Mouse (Mus musculus): Measurements from ENCODE around the gene Cldn3.
"Not testable (repeated sequence)": the region's sequence is repeated elsewhere in the genome, so short reads cannot be mapped to it uniquely, and the experiment has no call there.

The Cldn3 gene

DNA sequence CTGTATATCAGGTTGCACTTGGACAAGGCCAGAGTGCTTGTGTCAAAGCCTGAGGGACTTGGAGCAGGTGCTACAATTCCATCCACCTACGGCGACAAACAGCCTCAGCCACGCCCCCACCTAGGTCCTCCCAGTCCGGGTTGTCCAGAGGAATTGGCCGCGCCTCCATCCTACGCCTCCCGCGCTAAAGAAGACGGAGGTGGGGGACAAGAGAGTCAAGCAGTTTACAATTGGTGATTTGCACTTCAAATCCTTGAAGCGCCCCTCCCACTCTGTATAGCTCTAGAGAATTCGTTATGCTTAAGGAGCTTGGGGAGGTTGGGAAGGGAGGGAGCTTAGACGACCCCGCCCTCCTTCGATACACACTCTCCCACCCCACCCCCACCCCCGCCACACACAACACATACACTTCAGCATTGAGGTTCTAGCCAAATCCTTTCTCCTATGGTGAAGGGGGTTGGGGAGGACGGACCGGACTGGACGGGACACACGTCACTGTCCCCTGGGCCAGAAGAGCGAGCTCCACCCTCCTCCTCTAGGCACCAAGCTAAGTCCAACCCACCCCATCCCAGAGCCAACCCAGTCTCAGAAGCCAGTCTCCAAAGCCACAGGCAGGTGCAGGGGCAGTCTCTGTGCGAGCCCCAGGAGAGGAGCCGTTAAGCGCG is at the start of gene Cldn3:
Gene Cldn3, plus strand, starts transcription at position 582 of the 665 bp plus-strand sequence.
- no peak for DNase-seq (ENCODE audit: low spot score)

DNA sequence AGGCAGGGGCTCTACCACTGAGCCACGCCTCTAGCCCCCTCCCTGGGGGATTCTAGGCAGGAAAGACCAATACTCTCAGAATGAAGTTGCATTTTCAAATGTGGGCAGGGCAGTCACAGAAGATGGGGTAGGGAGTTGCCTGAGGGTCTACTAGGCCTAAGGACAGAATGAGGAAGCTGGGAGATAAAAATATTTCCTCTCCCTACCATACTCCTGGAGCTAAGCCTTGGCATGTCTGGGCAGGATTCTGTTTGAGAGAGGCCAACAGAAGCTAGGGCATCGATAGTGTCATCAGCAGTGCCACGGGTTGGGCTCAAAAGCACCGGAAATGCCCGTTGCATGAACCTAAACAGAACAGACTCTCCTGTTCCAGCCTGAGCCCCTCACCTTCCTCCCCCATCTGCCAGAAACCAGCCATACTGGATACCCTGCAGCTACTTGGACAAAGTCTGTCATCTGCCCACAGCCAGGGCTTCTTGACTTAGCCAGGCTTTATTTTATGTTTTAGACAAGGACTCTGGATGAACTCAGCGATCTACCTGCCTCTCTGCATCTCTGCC is 49.3 kb upstream of the Cldn3 start:
- no peak for DNase-seq (ENCODE audit: low spot score)

DNA sequence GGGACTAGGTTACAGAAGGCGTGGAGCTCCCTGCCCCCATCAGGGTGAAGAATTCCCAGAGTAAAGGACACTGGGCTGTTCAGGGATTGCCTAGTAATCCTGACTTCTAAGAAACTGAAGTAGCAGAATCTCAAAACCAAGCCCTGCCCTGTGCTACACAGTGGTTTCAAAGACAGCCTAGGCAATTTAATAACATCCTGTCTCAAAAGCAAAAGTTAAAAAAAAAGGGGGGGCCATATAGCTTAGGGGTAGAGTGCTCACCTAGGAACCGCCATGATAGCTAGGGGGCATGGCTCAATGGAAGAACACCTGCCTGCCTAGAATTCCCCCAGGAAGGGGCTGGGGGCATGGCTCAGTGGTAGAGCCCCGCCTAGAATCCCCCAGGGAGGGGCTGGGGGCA is 46.9 kb upstream of the Cldn3 start:
- DNase-seq (ENCODE audit: low spot score), result no peak

DNA sequence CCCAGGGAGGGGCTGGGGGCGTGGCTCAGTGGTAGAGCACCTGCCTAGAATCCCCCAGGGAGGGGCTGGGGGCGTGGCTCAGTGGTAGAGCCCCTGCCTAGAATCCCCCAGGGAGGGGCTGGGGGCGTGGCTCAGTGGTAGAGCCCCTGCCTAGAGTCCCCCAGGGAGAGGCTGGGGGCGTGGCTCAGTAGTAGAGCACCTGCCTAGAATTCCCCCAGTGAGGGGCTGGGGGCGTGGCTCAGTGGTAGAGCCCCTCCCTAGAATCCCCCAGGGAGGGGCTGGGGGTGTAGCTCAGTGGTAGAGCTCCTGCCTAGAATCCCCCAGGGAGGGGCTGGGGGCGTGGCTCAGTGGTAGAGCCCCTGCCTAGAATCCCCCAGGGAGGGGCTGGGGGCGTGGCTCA is 46.5 kb upstream of the Cldn3 start:
- not testable (repeated sequence) for DNase-seq (ENCODE audit: low spot score)

DNA sequence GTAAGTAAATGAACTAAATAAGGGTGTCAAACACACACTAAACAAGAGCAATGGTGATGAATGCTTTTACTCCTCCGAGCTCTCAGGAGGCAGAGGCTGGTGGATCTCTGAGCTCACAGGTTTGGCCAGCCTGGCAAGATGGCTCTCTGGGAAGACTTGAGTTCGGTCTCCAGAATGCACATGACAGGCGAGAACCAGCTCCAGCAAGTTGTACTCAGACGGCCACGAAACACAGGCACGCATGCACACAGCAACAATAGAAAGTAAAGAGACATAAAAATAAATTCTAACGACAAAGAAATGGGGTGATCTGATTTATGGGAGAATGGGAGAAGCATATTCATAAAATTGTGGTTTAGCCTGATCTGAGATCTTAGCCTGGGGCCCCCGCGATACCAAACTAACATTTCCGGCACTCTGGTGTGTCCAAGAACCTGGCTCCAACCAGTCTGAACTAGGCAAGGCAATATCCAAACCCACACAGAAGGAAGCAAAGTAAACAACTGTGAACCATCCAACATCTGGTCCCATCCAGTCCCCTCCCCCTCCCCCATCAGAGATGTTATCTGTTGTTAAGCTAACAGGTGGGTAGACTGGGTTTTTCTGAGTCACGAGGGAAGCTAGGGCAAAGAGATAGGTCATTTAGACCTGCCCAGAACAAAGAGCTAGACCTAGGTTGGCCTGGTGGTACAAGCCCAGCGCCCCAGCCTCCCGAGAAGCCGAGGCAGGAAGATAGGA is 44.4 kb upstream of the Cldn3 start:
- DNase-seq (ENCODE audit: low spot score), result no peak

DNA sequence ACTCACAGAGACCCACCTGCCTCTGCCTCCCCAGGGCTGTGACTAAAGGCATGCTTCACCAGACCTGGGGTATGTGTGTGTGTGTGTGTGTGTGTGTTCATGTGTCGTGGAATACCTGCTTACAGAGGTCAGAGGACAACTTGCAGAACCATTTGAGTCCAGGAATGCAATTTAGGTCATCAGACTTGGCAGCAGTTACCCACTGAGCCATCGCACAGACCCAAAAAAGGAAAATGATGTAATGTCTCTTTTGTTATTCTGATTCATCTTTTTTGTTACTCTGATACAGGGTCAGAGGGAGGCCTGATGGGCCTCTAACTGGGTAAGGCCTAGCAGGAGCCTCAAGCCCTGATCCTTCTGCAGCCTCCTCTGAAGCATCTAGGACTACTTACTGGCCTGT is 43.3 kb upstream of the Cldn3 start:
- DNase-seq (ENCODE audit: low spot score), result no peak

DNA sequence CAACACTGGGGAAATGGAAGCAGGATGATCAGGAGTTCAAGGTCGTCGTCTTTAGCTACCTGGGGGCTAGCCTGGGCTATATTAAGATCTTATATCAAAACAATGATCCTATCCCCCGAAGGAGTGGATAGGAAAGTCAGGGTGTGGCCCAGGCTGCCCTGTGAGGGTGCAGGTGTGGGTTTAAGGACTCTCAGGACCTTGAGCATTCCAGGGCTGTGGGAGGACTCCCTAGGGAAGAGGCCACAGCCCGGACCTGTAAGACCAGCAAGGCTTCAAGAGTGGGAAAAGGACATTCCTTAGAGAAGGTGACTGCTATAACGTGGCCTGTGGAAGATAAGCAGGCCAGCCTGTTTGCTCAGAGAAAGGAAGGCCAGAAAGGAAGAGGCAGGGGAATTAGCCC is 41.8 kb upstream of the Cldn3 start:
- DNase-seq (ENCODE audit: low spot score), result no peak

DNA sequence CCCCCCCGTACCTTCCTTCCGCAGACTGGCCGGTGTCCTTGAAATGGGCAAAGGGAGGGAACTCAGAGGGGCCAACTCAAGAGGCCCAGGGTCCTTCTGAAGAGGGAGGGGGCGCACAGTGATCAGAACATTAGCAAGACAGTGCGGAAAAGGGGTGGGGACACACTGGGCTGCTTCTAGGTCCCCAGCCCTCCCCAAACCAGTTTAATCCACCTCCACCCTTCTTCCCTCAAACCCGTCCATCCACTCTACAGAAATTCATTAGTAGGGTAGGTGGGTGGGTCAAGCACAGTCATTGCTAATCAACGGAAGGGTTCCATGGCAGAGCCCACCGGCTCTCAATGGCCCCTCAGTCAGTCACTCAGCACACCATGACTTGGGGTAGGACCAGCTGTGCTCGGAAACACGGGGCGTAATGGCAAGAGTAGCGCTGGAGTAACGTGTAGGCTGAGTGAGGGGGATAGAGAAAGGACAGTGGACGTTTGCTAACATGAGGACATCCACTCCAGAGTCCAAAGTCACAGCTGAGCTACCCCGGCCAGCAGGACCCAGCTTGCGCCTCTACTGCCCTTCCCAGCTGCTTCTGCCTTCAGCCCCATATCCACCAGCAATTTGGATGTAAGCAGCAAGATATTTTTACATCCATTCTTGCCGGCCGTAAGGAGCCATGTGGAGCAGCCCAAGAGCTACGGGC is 40.6 kb upstream of the Cldn3 start:
- no peak for DNase-seq (ENCODE audit: low spot score)

DNA sequence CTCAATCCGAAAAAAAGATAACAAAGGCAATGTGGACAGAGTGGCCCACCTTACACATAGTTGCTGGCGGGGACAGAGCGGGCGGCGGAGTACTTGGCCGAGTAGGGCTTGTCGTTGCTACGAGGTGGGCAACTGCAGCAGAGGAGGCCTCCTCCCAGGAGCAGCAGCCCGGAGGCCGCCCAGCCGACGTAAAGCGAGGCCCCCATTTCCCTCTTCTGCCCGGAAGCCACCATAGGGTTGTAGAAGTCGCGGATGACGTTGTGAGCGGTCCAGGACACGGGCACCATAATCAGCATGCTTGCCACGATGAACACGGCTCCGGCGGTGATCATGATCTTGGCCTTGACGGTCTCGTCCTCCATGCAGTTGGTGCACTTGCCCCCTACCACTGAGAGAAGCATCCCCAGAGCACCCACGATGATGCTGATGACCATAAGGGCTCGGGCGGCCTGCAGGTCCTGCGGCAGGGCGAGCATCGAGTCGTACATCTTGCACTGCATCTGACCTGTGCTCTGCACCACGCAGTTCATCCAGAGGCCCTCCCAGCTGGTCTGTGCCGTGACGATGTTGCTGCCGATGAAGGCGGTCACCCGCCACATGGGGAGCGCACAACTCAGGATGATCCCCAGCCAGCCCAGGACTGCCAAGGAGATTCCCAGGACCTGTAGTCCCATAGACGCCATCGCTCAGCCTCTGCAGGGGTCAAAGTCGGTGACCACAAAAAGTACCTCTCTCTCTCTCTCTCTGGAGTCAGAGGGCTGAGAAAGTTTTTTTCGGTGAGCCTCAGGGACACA is 39.8 kb upstream of the Cldn3 start:
- DNase-seq (ENCODE audit: low spot score), result no peak

DNA sequence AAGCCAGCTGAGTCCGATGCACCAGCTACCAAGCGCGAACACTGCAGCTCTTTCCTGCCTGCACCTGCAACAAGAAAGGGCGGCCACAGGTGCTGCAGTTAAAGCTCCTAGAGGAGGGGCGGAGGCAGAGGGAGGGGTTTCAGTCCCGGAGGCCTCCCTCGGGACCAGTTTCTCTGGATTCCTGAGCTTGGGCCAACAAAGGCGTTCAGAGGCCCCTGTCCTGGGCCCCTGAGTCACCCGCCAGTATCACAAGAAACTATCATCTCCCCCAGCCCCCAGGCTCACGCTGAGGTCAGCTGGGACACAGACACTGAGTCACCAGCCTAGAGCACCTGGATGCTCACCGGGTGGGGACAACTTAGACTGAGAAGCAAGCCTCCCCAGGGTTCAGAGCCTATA is 39.2 kb upstream of the Cldn3 start, which contains the start of gene Cldn4:
Gene Cldn4, minus strand, starts transcription at position 78 of the 399 bp plus-strand sequence.
- DNase-seq (ENCODE audit: low spot score), result no peak

DNA sequence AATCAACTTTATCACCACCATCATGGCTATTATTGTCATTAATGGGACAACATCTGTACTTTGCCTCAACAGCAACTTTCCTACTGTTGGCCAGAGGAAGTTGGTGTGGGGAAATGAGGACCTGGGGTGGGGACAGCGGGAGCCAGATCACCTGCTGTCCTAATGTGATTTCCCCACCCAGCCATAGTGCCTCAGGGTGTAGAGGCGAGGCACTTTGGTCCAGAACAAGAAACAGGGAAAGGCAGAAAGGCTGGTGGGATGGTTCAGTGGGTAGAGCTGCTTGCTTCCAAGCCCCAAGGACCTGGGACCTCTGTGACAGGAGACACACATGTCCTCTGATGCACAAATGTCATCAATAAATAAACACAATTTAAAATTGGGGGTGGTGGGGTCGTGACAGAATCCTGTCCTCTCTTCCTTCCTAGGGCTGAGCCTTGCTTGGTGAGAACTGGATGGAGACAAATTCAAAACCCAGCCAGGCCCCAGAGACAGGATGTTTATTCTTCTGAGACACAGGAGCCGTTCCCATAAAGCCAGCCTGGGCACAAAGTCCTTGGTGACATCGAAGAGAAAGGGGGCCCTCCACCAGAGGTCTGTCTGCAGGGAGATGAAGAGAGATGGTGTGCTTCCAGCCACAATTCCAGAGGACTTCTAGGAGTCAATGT is 38.5 kb upstream of the Cldn3 start:
- DNase-seq (ENCODE audit: low spot score), result no peak

DNA sequence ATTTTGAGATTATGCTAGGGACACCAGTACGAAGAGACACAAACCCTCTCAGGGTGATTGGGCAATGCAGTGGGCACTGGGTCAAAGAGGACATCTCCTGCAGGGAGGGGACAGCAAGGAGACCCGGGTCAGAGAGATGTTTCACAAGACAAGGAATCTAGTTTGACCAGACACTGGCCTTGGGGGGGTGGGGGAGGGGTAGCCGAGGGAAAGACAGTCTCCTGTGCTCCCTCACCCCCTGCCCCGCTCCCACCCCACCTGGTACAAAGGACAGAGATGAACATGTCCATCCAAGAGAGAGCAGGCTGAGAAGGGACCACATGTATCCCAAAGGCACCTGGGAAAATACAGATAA is 38.0 kb upstream of the Cldn3 start:
- no peak for DNase-seq (ENCODE audit: low spot score)

DNA sequence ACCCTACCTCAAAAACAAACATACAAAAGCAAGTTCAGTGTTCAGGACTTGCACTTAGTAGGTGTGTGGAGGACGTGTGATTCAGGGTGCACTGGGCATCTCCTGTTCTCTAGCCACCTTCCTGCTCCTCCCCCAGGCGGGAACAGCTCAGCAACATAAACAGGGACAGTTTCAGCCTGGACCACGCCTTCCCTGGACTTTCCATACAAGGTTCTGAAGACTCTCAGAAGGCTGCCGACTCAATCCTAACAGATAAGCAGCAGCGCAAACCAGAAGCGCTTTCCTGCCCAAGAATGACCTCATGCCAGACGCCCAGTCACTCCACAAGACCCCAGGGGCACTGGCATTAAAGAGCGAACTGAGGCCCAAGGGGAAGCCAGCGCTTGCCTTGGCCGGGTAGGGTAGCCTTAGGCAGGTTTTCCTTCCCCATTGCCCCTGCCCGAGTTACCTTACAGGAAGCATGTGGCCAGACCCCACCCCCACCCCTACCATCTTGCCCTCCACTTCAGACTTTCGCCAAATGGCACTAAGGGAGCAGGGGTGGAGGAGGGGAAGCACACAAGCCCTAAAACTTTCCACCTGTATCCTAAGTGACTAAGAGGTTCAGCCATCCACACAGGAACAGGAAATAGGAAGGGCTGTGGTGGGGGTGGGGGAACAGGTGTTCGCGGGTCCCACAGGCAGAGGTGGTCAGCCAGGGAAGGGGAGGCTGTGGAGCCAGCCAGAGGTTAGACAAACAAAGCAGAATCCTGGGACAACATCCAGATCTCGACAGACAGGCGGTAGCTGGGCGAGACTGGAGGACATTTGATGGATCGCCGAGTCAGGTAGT is 34.7 kb upstream of the Cldn3 start:
- DNase-seq (ENCODE audit: low spot score), result no peak

DNA sequence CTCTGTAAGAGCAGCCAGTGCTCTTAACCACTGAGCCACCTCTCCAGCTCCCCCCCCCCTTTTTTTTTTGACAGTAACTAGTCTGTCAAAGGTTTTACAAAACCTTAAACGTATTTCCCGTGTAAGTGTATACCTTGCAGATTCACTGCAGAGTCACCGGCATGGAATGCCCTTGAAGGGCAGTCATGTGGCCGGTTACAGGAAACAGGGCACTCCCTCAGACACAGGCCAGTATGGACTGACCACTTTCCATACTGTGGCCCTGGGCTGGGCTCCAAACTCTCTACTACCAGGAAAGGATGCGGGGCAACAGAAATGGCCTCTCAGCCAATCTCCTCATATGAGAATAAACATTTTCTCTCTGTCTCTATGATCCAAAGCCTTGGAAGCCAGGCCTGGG is 30.5 kb upstream of the Cldn3 start:
- no peak for DNase-seq (ENCODE audit: low spot score)

DNA sequence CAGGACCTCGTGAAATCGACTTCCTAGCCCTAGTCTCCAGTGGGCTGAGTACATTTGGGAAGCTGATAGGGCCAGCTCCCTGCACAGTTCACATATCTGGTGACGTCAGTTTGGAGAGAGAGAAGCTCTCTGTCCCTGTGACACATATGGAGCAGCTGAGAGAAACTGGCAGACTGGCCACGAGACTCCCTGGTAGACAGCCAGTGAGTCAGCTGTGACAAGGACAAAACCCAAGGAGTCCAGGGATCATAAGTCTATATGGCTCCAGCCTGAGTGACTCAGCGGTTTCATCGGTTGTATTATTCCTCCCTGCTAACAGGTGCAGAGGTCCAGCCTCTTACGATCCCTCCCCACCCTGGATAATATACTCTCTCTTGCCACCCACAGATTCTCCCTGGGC is 26.9 kb upstream of the Cldn3 start:
- no peak for DNase-seq (ENCODE audit: low spot score)

DNA sequence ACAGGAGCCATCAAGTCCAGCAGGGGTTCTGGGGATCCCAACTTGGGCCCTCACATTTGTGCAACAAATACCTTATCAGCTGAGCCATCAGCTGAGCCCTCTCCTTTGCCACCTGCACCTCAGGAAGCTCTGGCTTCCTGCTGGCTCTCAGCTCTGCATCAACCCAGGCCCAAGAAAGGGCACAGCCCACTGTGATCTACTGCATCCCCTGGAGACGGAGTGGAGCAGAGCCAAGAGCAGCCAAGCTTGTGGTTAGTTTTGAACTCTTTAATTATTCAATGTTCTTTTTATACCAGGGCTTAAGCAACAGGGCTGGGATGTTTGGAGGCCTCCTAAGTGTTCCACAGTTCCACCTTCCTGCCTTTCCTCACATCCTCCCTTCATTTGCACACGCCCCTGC is 25.6 kb upstream of the Cldn3 start:
- DNase-seq (ENCODE audit: low spot score), result no peak

DNA sequence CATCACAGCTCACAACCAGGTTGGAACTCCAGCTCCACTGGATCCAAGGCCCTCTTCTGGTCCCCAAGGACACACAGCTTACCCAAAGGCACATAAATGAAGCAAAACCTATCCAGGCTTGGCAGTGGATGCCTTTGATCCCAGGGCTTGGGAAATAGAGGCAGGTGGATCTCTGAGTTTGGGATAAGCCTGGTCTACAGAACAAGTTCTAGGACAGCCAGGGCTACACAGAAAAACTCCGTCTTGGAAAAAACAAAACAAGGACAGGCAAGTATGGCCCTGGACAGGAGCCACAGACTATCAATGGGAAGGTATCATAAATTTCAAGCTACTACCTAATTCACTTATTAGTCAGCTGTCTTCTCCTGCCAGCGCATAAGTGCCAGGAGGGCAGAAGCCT is 24.5 kb upstream of the Cldn3 start:
- DNase-seq (ENCODE audit: low spot score), result no peak

DNA sequence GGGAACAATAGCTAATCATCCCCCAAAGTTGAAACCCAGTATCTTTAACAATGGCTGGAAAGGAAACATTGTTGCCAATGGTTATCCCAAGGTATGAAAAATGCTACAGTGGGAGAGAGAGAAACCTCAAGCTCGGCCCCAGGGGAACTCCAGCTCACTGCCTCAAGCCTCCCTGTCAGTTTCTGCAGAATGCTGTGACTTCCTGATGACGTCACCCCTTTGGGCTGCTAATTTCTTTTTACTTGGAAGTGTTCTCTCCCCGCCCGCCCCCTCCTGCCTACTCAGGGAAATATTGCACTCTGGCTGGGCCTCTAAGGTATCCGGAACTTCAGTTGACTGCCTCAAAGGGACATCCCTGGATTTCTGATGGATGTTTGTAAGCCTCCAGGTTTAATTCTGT is 22.5 kb upstream of the Cldn3 start:
- DNase-seq (ENCODE audit: low spot score), result no peak

DNA sequence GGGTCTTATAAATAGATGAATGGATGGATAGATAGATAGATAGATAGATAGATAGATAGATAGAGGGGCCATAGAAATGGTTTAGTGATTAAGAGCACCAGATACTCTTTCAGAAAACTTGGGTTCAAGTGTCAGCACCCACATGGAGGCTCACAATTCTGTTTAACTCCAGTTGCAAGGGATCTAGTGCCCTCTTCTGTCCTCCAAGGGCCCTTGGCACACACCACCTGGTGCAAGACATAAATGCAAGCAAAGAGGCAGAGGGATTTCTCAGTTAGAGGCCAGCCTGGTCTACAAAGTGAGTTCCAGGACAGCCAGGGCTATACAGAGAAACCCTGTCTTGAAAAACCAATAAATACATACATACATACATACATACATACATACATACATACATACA is 21.4 kb upstream of the Cldn3 start:
- DNase-seq (ENCODE audit: low spot score), result not testable (repeated sequence)

DNA sequence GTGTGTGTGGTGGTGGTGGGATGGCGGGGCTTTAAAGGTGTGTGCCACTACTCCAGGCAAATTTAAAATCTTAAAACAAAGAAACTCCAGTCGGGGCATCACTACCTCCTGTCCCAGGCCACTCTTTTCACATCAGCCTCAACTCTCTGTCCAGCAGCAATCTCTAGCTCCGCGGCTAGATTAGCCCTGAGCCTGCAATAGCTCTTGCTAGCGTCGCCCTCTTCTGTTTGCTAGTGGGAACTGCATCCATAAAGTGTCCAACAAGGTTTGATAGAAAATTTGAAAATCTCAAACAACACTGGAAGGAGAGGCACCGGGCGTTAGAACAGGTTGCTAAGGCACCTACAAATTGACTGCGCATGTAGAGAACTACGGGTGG is 20.6 kb upstream of the Cldn3 start:
- DNase-seq (ENCODE audit: low spot score), result no peak

Measured in ovary, postnatal 10 days (tissue).